Mouse (Mus musculus) limb, embryonic 15.5 days (tissue): Measurements from ENCODE around the gene Pak1. TPM values are rescaled to one million over a fixed set of nuclear protein-coding genes. Genes with fewer than 3 reads are reported as not detected.
"Not testable (repeated sequence)": the region's sequence is repeated elsewhere in the genome, so short reads cannot be mapped to it uniquely, and the experiment has no call there.

ENCODE experiments used
- ATAC-seq: fragments of 200-750 bp; cut with Nextera tagmentation; 2 replicates; pipeline ENCODE4 v1.8.0; 2017; ENCODE audit warnings: low read depth, moderate TSS enrichment; ENCODE audit not compliant: insufficient number of reproducible peaks, low FRiP score, low TSS enrichment
- H3K27ac ChIP-seq: fragments of 300-500 bp; sonication (generic); 2 replicates; pipeline ENCODE4 v1.5.1; 2015; ENCODE audit warnings: moderate library complexity, mild to moderate bottlenecking, inconsistent platforms
- H3K27me3 ChIP-seq: fragments of 300-500 bp; sonication (generic); 2 replicates; pipeline ENCODE4 v1.6.1; 2015; ENCODE audit warnings: inconsistent platforms
- H3K36me3 ChIP-seq: fragments of 300-500 bp; sonication (generic); 2 replicates; pipeline ENCODE4 v1.6.1; 2015; ENCODE audit warnings: inconsistent platforms
- H3K4me1 ChIP-seq: fragments of 300-500 bp; sonication (generic); 2 replicates; pipeline ENCODE4 v1.6.1; 2015; ENCODE audit warnings: inconsistent platforms
- H3K4me2 ChIP-seq: fragments of 300-500 bp; sonication (generic); 2 replicates; pipeline ENCODE4 v1.6.1; 2015; ENCODE audit warnings: mild to moderate bottlenecking, inconsistent platforms
- H3K4me3 ChIP-seq: fragments of 300-500 bp; sonication (generic); 2 replicates; pipeline ENCODE4 v1.5.1; 2015; ENCODE audit warnings: mild to moderate bottlenecking, inconsistent platforms
- H3K9ac ChIP-seq: fragments of 300-500 bp; sonication (generic); 2 replicates; pipeline ENCODE4 v1.6.1; 2015; ENCODE audit warnings: inconsistent platforms
- H3K9me3 ChIP-seq: fragments of 300-500 bp; sonication (generic); 2 replicates; pipeline ENCODE4 v1.6.1; 2016; ENCODE audit warnings: inconsistent platforms
- WGBS: fragments of 180-500 bp; shearing (Covaris S2); methylation state at CpG from one replicate; pipeline ENCODE4 v1.1.7; 2015; 5-methylcytosine and 5-hydroxymethylcytosine counted together
- polyA plus RNA-seq: library from polyadenylated mRNA; unstranded; fragments of >200 nt; fragmentation: Nextera tagmentation; extraction: Ambion mirVana; gene quantifications from 2 replicates; pipeline ENCODE4 v1.2.1, GENCODE M21; 2015

The Pak1 gene
- polyA plus RNA-seq, 1 experiment from 2014 or later = 16.6 TPM

- ATAC-seq = no peak
- WGBS = 71% methylated on average over 2 of the region's 2 CpGs
- H3K4me2 ChIP-seq = no peak overlapping the region
- no peaks in the 10 kb centered on the region for H3K9me3 ChIP-seq
- H3K36me3 ChIP-seq = no peaks in the 10 kb centered on the region
- H3K27me3 ChIP-seq = no peaks in the 10 kb centered on the region
- no peaks in the 10 kb centered on the region for H3K4me1 ChIP-seq
- H3K27ac ChIP-seq = no peak overlapping the region
- no peak overlapping the region for H3K9ac ChIP-seq
- H3K4me3 ChIP-seq = no peak overlapping the region
Measured at GRCm38 (mm10) chr7:97832987-97833386, 44.6 kb downstream of the Pak1 start.

- H3K36me3 ChIP-seq = no peaks in the 10 kb centered on the region
- H3K4me1 ChIP-seq = peaks cover 10% of the 10 kb centered on the region; the same call in 1 of the 2 replicates
- no peaks in the 10 kb centered on the region for H3K27me3 ChIP-seq
- H3K9me3 ChIP-seq = no peaks in the 10 kb centered on the region
- no peak overlapping the region for H3K4me2 ChIP-seq
- H3K4me3 ChIP-seq = no peak overlapping the region
- no peak overlapping the region for H3K9ac ChIP-seq
- ATAC-seq = no peak
- H3K27ac ChIP-seq = no peak overlapping the region
Measured at GRCm38 (mm10) chr7:97838574-97838973, 50.2 kb downstream of the Pak1 start.

- peaks cover 10% of the 10 kb centered on the region; the same call in 1 of the 2 replicates for H3K4me1 ChIP-seq
- no peak for ATAC-seq
- 68% methylated on average over 5 of the region's 5 CpGs for WGBS
- H3K27me3 ChIP-seq = no peaks in the 10 kb centered on the region
- H3K9me3 ChIP-seq = no peaks in the 10 kb centered on the region
- no peak overlapping the region for H3K9ac ChIP-seq
- H3K4me3 ChIP-seq = no peak overlapping the region
- H3K27ac ChIP-seq = no peak overlapping the region
- H3K36me3 ChIP-seq = no peaks in the 10 kb centered on the region
- no peak overlapping the region for H3K4me2 ChIP-seq
Measured at GRCm38 (mm10) chr7:97841311-97841710, 53.0 kb downstream of the Pak1 start.

GRCm38 (mm10) chr7:97842332-97842731, 54.0 kb downstream of the Pak1 start:
- H3K9ac ChIP-seq = no peak overlapping the region
- peak overlapping the region; percentile 44 for H3K4me3 ChIP-seq
- H3K4me2 ChIP-seq = peak overlapping the region; percentile 50
- H3K4me1 ChIP-seq = peaks cover 10% of the 10 kb centered on the region; the same call in 1 of the 2 replicates
- no peaks in the 10 kb centered on the region for H3K27me3 ChIP-seq
- ATAC-seq = no peak
- no peaks in the 10 kb centered on the region for H3K9me3 ChIP-seq
- no peaks in the 10 kb centered on the region for H3K36me3 ChIP-seq
- 62% methylated on average over 2 of the region's 2 CpGs for WGBS
- H3K27ac ChIP-seq = no peak overlapping the region

- Histone ChIP-seq H3K4me2 (peak overlapping the region; percentile 50), H3K27me3 (no peaks in the 10 kb centered on the region), H3K36me3 (no peaks in the 10 kb centered on the region), H3K9ac (peak overlapping the region; percentile 21), H3K4me1 (peaks cover 10% of the 10 kb centered on the region; the same call in 1 of the 2 replicates), H3K9me3 (no peaks in the 10 kb centered on the region), H3K27ac (peak overlapping the region; percentile 59), H3K4me3 (peak overlapping the region; percentile 44)
- WGBS = 7% methylated on average over 21 of the region's 22 CpGs
- peak; percentile 76 for ATAC-seq
Measured at GRCm38 (mm10) chr7:97842806-97843570, 54.6 kb downstream of the Pak1 start.

- Histone ChIP-seq H3K4me1 (peaks cover 10% of the 10 kb centered on the region; the same call in 1 of the 2 replicates), H3K27ac (no peak overlapping the region), H3K9ac (no peak overlapping the region), H3K4me3 (no peak overlapping the region), H3K36me3 (no peaks in the 10 kb centered on the region), H3K27me3 (no peaks in the 10 kb centered on the region), H3K9me3 (no peaks in the 10 kb centered on the region), H3K4me2 (no peak overlapping the region)
- no peak for ATAC-seq
- WGBS = 69% methylated on average over 3 of the region's 3 CpGs
Measured at GRCm38 (mm10) chr7:97844419-97844818, 56.1 kb downstream of the Pak1 start.

GRCm38 (mm10) chr7:97845546-97845945, 57.2 kb downstream of the Pak1 start:
- no peak for ATAC-seq
- no peak overlapping the region for H3K4me2 ChIP-seq
- no peaks in the 10 kb centered on the region for H3K36me3 ChIP-seq
- 77% methylated on average over 2 of the region's 2 CpGs for WGBS
- no peaks in the 10 kb centered on the region for H3K27me3 ChIP-seq
- H3K27ac ChIP-seq = no peak overlapping the region
- H3K4me1 ChIP-seq = peaks cover 10% of the 10 kb centered on the region; the same call in 1 of the 2 replicates
- no peaks in the 10 kb centered on the region for H3K9me3 ChIP-seq
- no peak overlapping the region for H3K4me3 ChIP-seq
- H3K9ac ChIP-seq = no peak overlapping the region

- no peak for ATAC-seq
Measured at GRCm38 (mm10) chr7:97846539-97846938, 58.2 kb downstream of the Pak1 start.

GRCm38 (mm10) chr7:97849557-97849956, 61.2 kb downstream of the Pak1 start:
- not testable (repeated sequence) for H3K27ac ChIP-seq, H3K9me3 ChIP-seq, H3K27me3 ChIP-seq, ATAC-seq, H3K4me2 ChIP-seq, H3K9ac ChIP-seq, H3K4me3 ChIP-seq, H3K36me3 ChIP-seq, H3K4me1 ChIP-seq
- 79% methylated on average over 3 of the region's 3 CpGs for WGBS

More at GRCm38 (mm10) chr7:97846539-97846938, 58.2 kb downstream of the Pak1 start:
- Histone ChIP-seq H3K4me3 (no peak overlapping the region), H3K27ac (no peak overlapping the region), H3K9ac (no peak overlapping the region), H3K27me3 (no peaks in the 10 kb centered on the region), H3K9me3 (no peaks in the 10 kb centered on the region), H3K4me1 (peaks cover 10% of the 10 kb centered on the region; the same call in 1 of the 2 replicates), H3K4me2 (no peak overlapping the region), H3K36me3 (no peaks in the 10 kb centered on the region)

GRCm38 (mm10) chr7:97850331-97850730, 62.0 kb downstream of the Pak1 start:
- H3K9ac ChIP-seq = no peak overlapping the region
- no peaks in the 10 kb centered on the region for H3K4me1 ChIP-seq
- H3K27ac ChIP-seq = no peak overlapping the region
- 72% methylated on average over 3 of the region's 3 CpGs for WGBS
- H3K4me2 ChIP-seq = no peak overlapping the region
- H3K4me3 ChIP-seq = no peak overlapping the region
- no peak for ATAC-seq
- no peaks in the 10 kb centered on the region for H3K9me3 ChIP-seq
- H3K36me3 ChIP-seq = no peaks in the 10 kb centered on the region
- no peaks in the 10 kb centered on the region for H3K27me3 ChIP-seq

- Histone ChIP-seq H3K4me3 (no peak overlapping the region), H3K9ac (no peak overlapping the region), H3K36me3 (no peaks in the 10 kb centered on the region), H3K27ac (no peak overlapping the region), H3K27me3 (no peaks in the 10 kb centered on the region), H3K9me3 (no peaks in the 10 kb centered on the region), H3K4me1 (no peaks in the 10 kb centered on the region), H3K4me2 (no peak overlapping the region)
- WGBS = 71% methylated on average over 3 of the region's 3 CpGs
- ATAC-seq = no peak
Measured at GRCm38 (mm10) chr7:97863512-97863911, 75.2 kb downstream of the Pak1 start.

- WGBS = 71% methylated on average over 1 of the region's 1 CpGs
- Histone ChIP-seq H3K4me3 (no peak overlapping the region), H3K27ac (no peak overlapping the region), H3K27me3 (no peaks in the 10 kb centered on the region), H3K36me3 (no peaks in the 10 kb centered on the region), H3K9me3 (no peaks in the 10 kb centered on the region), H3K4me2 (no peak overlapping the region), H3K9ac (no peak overlapping the region), H3K4me1 (no peaks in the 10 kb centered on the region)
- ATAC-seq = no peak
Measured at GRCm38 (mm10) chr7:97864531-97864930, 76.2 kb downstream of the Pak1 start.
